Mouse (Mus musculus) lung, postnatal 0 days (tissue): ENCODE measurements around the gene Gm20388.

Experiments used
- CTCF ChIP-seq: IDR thresholded peaks from 2 replicates; pipeline ENCODE4 v1.5.1; 2016; ENCODE audit warnings: antibody characterized with exemption, mild to moderate bottlenecking
- EP300 ChIP-seq: IDR thresholded peaks from 2 replicates; pipeline ENCODE4 v1.6.1; 2016; ENCODE audit warnings: antibody characterized with exemption, mild to moderate bottlenecking, control low read depth

- TF ChIP-seq CTCF (peak; percentile 8; the same call in 1 of the 2 replicates), EP300 (no peak)
Measured at GRCm38 (mm10) chr8:120489142-120489754, 578.6 kb downstream of the Gm20388 start.
